Mouse (Mus musculus) E14TG2a.4 (cell line): Measurements from ENCODE around the gene Polr2g.

ENCODE experiments used
- H3K27me3 ChIP-seq: 2 replicates; pipeline ENCODE4 v1.6.1; 2014; ENCODE audit warnings: low read length, control low read depth; ENCODE audit not compliant: insufficient read depth
- H3K36me3 ChIP-seq: 2 replicates; pipeline ENCODE4 v1.6.1; 2014; ENCODE audit warnings: low read length, control low read depth; ENCODE audit not compliant: insufficient read depth
- H3K4me1 ChIP-seq: replicated peaks from 2 replicates; pipeline ENCODE4 v1.6.1; 2014; ENCODE audit warnings: low read depth, low read length, control low read depth
- H3K4me3 ChIP-seq: replicated peaks from 2 replicates; pipeline ENCODE4 v1.5.1; 2014; ENCODE audit warnings: mild to moderate bottlenecking, low read length
- H3K9me3 ChIP-seq: 2 replicates; pipeline ENCODE4 v1.6.1; 2014; ENCODE audit warnings: low read length, control low read depth
- CTCF ChIP-seq: conservative IDR thresholded peaks from 2 replicates; pipeline ENCODE4 v1.5.1; 2014; ENCODE audit warnings: low read length
- NANOG ChIP-seq: IDR thresholded peaks from 2 replicates; pipeline ENCODE4 v1.6.1; 2014; ENCODE audit warnings: borderline replicate concordance, low read length, mixed read lengths
- POU5F1 ChIP-seq: IDR thresholded peaks from 2 replicates; pipeline ENCODE4 v1.6.1; 2014; ENCODE audit warnings: low read length, borderline replicate concordance

Polr2g gene

GRCm38 (mm10) chr19:8773409-8773808, 25.0 kb downstream of the Polr2g start:
- TF ChIP-seq CTCF: no peak
- Histone ChIP-seq H3K36me3 (peaks cover 61% of the 10 kb centered on the region), H3K27me3 (no peaks in the 10 kb centered on the region), H3K4me1 (peaks cover 58% of the 10 kb centered on the region), H3K9me3 (no peaks in the 10 kb centered on the region), H3K4me3 (peak overlapping the region; percentile 92)

- Histone ChIP-seq H3K27me3 (no peaks in the 10 kb centered on the region), H3K4me3 (peak overlapping the region; percentile 92), H3K4me1 (peaks cover 58% of the 10 kb centered on the region), H3K9me3 (no peaks in the 10 kb centered on the region), H3K36me3 (peaks cover 61% of the 10 kb centered on the region)
- TF ChIP-seq CTCF (no peak), NANOG (no peak), POU5F1 (no peak)
These were observed 25.4 kb downstream of the Polr2g start for GRCm38 (mm10) chr19:8772996-8773395.

- Histone ChIP-seq H3K4me1 (peaks cover 44% of the 10 kb centered on the region), H3K4me3 (peak within 1 kb of the TSS; percentile 98), H3K27me3 (no peaks in the 10 kb centered on the region), H3K36me3 (peaks cover 71% of the 10 kb centered on the region), H3K9me3 (peaks cover 1% of the 10 kb centered on the region; the same call in 1 of the 2 replicates)
- TF ChIP-seq CTCF: no peak
- no peak for TF ChIP-seq NANOG
- no peak for TF ChIP-seq POU5F1
These were observed 27.7 kb downstream of the Polr2g start, which contains the start of gene Tmem223 for GRCm38 (mm10) chr19:8770567-8771270. TSS of gene Tmem223 (plus strand) at chr19:8770996.

- H3K9me3 ChIP-seq: peaks cover 8% of the 10 kb centered on the region; the same call in 1 of the 2 replicates
- H3K4me1 ChIP-seq: peaks cover 20% of the 10 kb centered on the region
- H3K36me3 ChIP-seq: peaks cover 92% of the 10 kb centered on the region
- no peaks in the 10 kb centered on the region for H3K27me3 ChIP-seq
- no peak overlapping the region for H3K4me3 ChIP-seq
- TF ChIP-seq CTCF (no peak), NANOG (no peak), POU5F1 (no peak)
These were observed 32.8 kb downstream of the Polr2g start for GRCm38 (mm10) chr19:8765562-8765961.

- Histone ChIP-seq H3K4me3 (no peak overlapping the region), H3K36me3 (peaks cover 72% of the 10 kb centered on the region), H3K4me1 (peaks cover 29% of the 10 kb centered on the region), H3K9me3 (peaks cover 8% of the 10 kb centered on the region; the same call in 1 of the 2 replicates), H3K27me3 (no peaks in the 10 kb centered on the region)
- TF ChIP-seq NANOG (no peak), POU5F1 (no peak), CTCF (no peak)
These were observed 35.1 kb downstream of the Polr2g start for GRCm38 (mm10) chr19:8763276-8763675.

GRCm38 (mm10) chr19:8760757-8761156, 37.6 kb downstream of the Polr2g start:
- Histone ChIP-seq H3K4me1 (peaks cover 42% of the 10 kb centered on the region), H3K4me3 (no peak overlapping the region), H3K36me3 (peaks cover 48% of the 10 kb centered on the region), H3K9me3 (peaks cover 7% of the 10 kb centered on the region; the same call in 1 of the 2 replicates), H3K27me3 (no peaks in the 10 kb centered on the region)
- no peak for TF ChIP-seq POU5F1

GRCm38 (mm10) chr19:8758899-8759298, 39.5 kb downstream of the Polr2g start:
- peak overlapping the region; percentile 97 for H3K4me3 ChIP-seq
- peaks cover 48% of the 10 kb centered on the region for H3K36me3 ChIP-seq
- no peaks in the 10 kb centered on the region for H3K27me3 ChIP-seq
- no peaks in the 10 kb centered on the region for H3K9me3 ChIP-seq
- peaks cover 51% of the 10 kb centered on the region for H3K4me1 ChIP-seq
- TF ChIP-seq POU5F1: no peak
- TF ChIP-seq CTCF: no peak
- TF ChIP-seq NANOG: no peak

GRCm38 (mm10) chr19:8757471-8757998, 40.8 kb downstream of the Polr2g start:
- Histone ChIP-seq H3K4me1 (peaks cover 51% of the 10 kb centered on the region), H3K9me3 (no peaks in the 10 kb centered on the region), H3K27me3 (no peaks in the 10 kb centered on the region), H3K4me3 (peak overlapping the region; percentile 97), H3K36me3 (peaks cover 48% of the 10 kb centered on the region)
- TF ChIP-seq NANOG (no peak), POU5F1 (no peak), CTCF (no peak)
